Mouse (Mus musculus): ENCODE results near the gene Ggcx. TPM values are rescaled to one million over a fixed set of nuclear protein-coding genes. Genes with fewer than 3 reads are reported as not detected.
A peak's percentile ranks its signal among the peaks of the same experiment; 100 is the strongest.

Gene Ggcx
- 10 to 100 TPM; 21.0 to 22.1 TPM for total RNA-seq (2021)
- long read RNA-seq, experiment 1, transcript Ggcx-201 (15 exons, 2,929 nt), result major isoform, 6 of 9 reads
- long read RNA-seq, experiment 1, partial matches to known transcripts, result 0 of 9 reads
- long read RNA-seq, experiment 1, other reads (novel, unspliced or antisense), result 3 of 9 reads
- long read RNA-seq, experiment 2, transcript Ggcx-201 (15 exons, 2,929 nt), result major isoform, 7 of 8 reads
- long read RNA-seq, experiment 2, partial matches to known transcripts, result 0 of 8 reads
- long read RNA-seq, experiment 2, other reads (novel, unspliced or antisense), result 1 of 8 reads

GRCm38 (mm10) chr6:72414076-72414756 is at the start of gene Ggcx:
TSS of gene Ggcx (plus strand) at chr6:72414308.
- peak; percentile 86 to 92 for DNase-seq (ENCODE audit: low spot score in 2 of 2)

GRCm38 (mm10) chr6:72364985-72365384 is 49.1 kb upstream of the Ggcx start:
- no peak for DNase-seq (ENCODE audit: low spot score in 2 of 2)

- DNase-seq (ENCODE audit: low spot score in 2 of 2), result no peak
Measured at GRCm38 (mm10) chr6:72366304-72366703, 47.8 kb upstream of the Ggcx start.

GRCm38 (mm10) chr6:72366844-72367443 is 47.2 kb upstream of the Ggcx start, which contains the start of gene Rnf181:
TSS of gene Rnf181 (minus strand) at chr6:72366956.
- DNase-seq (ENCODE audit: low spot score in 2 of 2), result no peak

- no peak for DNase-seq (ENCODE audit: low spot score in 2 of 2)
Measured at GRCm38 (mm10) chr6:72367460-72367974, 46.6 kb upstream of the Ggcx start.

GRCm38 (mm10) chr6:72369557-72369956 is 44.6 kb upstream of the Ggcx start:
- DNase-seq (ENCODE audit: low spot score in 2 of 2), result no peak

GRCm38 (mm10) chr6:72370091-72370490 is 44.0 kb upstream of the Ggcx start:
- DNase-seq (ENCODE audit: low spot score in 2 of 2), result no peak

GRCm38 (mm10) chr6:72371147-72371546 is 43.0 kb upstream of the Ggcx start:
- DNase-seq (ENCODE audit: low spot score in 2 of 2), result peak in 1 of 2 experiments; percentile 58

GRCm38 (mm10) chr6:72371571-72371970 is 42.5 kb upstream of the Ggcx start:
- DNase-seq (ENCODE audit: low spot score in 2 of 2), result no peak

GRCm38 (mm10) chr6:72373184-72373583 is 40.9 kb upstream of the Ggcx start:
- no peak for DNase-seq (ENCODE audit: low spot score in 2 of 2)

- no peak for DNase-seq (ENCODE audit: low spot score in 2 of 2)
Measured at GRCm38 (mm10) chr6:72374206-72374605, 39.9 kb upstream of the Ggcx start.

- DNase-seq (ENCODE audit: low spot score in 2 of 2), result no peak
Measured at GRCm38 (mm10) chr6:72374820-72375563, 39.1 kb upstream of the Ggcx start.

- DNase-seq (ENCODE audit: low spot score in 2 of 2), result no peak
Measured at GRCm38 (mm10) chr6:72378510-72379234, 35.4 kb upstream of the Ggcx start.

- DNase-seq (ENCODE audit: low spot score in 2 of 2), result no peak
Measured at GRCm38 (mm10) chr6:72379377-72380130, 34.6 kb upstream of the Ggcx start.

- peak; percentile 40 to 51 for DNase-seq (ENCODE audit: low spot score in 2 of 2)
Measured at GRCm38 (mm10) chr6:72380131-72380770, 33.9 kb upstream of the Ggcx start, which contains the start of gene Vamp5. TSS of gene Vamp5 (minus strand) at chr6:72380468.

- no peak for DNase-seq (ENCODE audit: low spot score in 2 of 2)
Measured at GRCm38 (mm10) chr6:72382494-72382893, 31.6 kb upstream of the Ggcx start.

GRCm38 (mm10) chr6:72383142-72383820 is 30.8 kb upstream of the Ggcx start:
- DNase-seq (ENCODE audit: low spot score in 2 of 2), result no peak

- DNase-seq (ENCODE audit: low spot score in 2 of 2), result no peak
Measured at GRCm38 (mm10) chr6:72383952-72384351, 30.2 kb upstream of the Ggcx start.

- no peak for DNase-seq (ENCODE audit: low spot score in 2 of 2)
Measured at GRCm38 (mm10) chr6:72385258-72385657, 28.9 kb upstream of the Ggcx start.

Data from layer of hippocampus, postnatal 14 days (tissue).